Mouse (Mus musculus): Measurements from ENCODE around the gene Hnrnpa2b1. TPM values are rescaled to one million over a fixed set of nuclear protein-coding genes. Genes with fewer than 3 reads are reported as not detected.

Hnrnpa2b1 gene
- total RNA-seq, 2 experiments from 2014 or later: 1,303 to 1,722 TPM

- peak; percentile 54; the same call in 1 of the 2 replicates for ATAC-seq (replicated peaks; ENCODE audit: poor library complexity)
These were observed 46.1 kb downstream of the Hnrnpa2b1 start for GRCm38 (mm10) chr6:51423466-51424122.

DNA sequence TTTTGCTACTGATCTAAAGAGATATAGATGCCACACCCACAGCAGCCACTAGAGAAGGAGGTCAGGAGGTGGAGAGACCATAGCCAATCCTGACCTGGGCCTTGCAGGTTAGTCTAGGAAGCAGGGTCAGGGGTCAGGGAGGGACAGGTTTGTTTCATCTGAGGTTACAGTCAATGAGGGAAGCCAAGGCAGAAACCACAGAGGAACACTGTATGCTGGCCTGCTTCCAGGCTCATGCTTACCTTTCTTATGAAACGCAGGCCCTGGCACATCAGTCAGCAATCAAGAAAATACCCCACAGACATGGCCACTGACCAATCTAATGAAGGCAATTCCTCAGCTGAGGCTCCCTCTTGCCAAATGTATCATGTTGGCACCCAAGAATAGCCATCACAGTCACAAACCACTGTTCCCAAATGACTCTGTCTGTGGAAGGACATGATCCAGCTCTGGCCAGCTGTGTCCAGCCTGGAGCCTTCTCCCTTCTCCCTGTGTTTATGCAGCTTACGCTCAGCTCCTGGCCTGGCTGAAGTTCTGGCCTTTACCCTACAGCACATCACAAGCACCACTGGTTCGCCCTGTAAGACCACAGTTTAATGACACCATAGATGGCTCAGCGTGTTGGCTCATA is 52.3 kb downstream of the Hnrnpa2b1 start:
- no peak for ATAC-seq (replicated peaks; ENCODE audit: poor library complexity)

DNA sequence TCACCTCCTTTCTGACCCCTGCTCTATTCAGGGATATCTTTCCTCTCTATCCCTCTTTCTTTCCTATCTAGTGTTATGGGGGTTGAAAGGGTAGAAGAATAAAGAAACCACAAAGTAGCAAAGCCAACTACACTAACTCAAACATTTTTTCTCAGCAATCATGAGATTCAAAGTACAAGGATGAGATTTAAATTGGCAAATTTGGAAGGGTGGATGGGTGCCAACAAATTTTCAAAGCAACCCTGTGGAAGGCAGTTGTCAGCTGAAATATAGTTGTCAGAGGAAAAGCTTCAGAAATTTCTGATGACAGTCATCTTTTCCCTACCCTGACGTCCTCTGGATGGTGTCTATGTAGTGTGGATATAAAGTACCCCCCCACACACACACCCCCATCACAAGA is 53.3 kb downstream of the Hnrnpa2b1 start:
- no peak for ATAC-seq (replicated peaks; ENCODE audit: poor library complexity)

Other genes starting within 250 kb of the Hnrnpa2b1 start
- not detected in 2 replicates for gene Nfe2l3, start 37.2 kb downstream of the Hnrnpa2b1 start, total RNA-seq (2015)
- 0.30 TPM in 1 of 2 replicates, not detected in the other for gene Nfe2l3, start 37.2 kb downstream of the Hnrnpa2b1 start, total RNA-seq (2017)
- 277 and 292 TPM in 2 replicates for gene Cbx3, start 466 bp upstream of the Hnrnpa2b1 start, total RNA-seq (2015)
- gene Cbx3, start 466 bp upstream of the Hnrnpa2b1 start, total RNA-seq (2017): 426 and 503 TPM in 2 replicates
- 66.9 and 67.8 TPM in 2 replicates for gene Snx10, start 54.0 kb upstream of the Hnrnpa2b1 start, total RNA-seq (2015)
- gene Snx10, start 54.0 kb upstream of the Hnrnpa2b1 start, total RNA-seq (2017): 54.1 and 55.1 TPM in 2 replicates